Mouse (Mus musculus) neural tube, embryonic 10.5 days (tissue): ENCODE data around the gene Tmem178.
"Not testable (repeated sequence)": the region's sequence is repeated elsewhere in the genome, so short reads cannot be mapped to it uniquely, and the experiment has no call there.

Experiments used
- DNase-seq: peaks from one replicate; pipeline ENCODE4 v3.0.0-alpha.2; 2017; ENCODE audit warnings: low spot score; ENCODE audit errors: extremely low spot score

The Tmem178 gene

DNA sequence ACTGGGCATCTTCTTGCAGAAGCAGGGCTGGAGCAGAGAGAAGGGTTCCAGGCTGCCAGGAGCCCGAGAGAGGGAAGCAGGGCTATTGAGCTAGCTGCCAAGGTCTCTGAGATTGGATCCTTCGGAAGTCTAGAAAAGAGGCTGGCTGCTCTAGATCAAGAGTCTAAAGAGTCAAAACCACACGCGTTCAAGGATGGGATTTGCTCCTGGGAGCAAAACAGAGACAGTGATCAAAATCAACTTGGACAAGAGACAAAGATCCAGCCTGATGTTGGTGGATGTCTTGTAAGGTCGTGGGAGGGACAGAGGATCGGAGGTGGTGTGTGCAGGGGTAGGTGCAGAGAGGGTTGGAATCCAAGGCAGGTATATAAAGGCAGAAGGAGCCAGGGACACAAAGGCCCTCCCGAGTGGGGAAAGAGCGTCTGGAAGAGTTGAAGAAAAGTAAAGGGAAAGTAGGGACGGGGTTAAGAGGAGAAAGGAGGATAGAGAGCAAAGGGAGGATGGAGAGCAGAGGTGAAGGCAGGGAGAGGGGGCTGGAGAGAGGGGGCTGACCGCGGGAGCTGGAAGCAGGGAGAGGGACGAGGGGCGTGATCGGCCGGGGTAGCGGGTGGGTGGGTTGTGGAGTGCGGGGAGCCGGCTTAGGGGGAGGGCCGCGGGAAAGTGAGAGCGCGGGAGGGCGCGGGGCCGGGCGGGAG is 450 bp upstream of the Tmem178 start:
- DNase-seq, result peak; percentile 39

GRCm38 (mm10) chr17:80945510-80945909 is 1.1 kb downstream of the Tmem178 start:
- DNase-seq, result not testable (repeated sequence)

GRCm38 (mm10) chr17:80946091-80946885 is 1.9 kb downstream of the Tmem178 start:
- no peak for DNase-seq

GRCm38 (mm10) chr17:80947075-80947960 is 2.9 kb downstream of the Tmem178 start:
- DNase-seq, result no peak

- no peak for DNase-seq
These were observed 5.0 kb downstream of the Tmem178 start for GRCm38 (mm10) chr17:80949382-80949781.

DNA sequence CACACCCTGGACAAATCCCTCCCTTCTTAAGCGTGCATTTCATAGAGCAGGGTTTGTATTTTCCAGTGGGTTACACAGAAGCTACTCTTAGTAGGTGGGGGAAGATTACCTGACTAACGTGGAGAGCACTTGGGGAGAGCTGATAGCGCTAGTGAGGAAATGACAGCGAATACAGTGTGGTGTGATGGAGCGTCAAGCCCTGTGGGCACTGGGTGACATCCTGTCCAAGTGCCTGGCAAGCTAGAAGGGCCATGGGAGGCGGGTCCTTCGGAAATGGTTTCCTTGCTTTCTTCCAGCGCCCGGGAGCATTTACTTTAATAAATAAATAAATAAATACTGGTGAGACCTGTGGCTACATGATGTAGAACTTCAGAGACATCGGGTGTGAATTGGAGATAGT is 5.5 kb downstream of the Tmem178 start:
- no peak for DNase-seq

GRCm38 (mm10) chr17:80952305-80952704 is 7.9 kb downstream of the Tmem178 start:
- no peak for DNase-seq

DNA sequence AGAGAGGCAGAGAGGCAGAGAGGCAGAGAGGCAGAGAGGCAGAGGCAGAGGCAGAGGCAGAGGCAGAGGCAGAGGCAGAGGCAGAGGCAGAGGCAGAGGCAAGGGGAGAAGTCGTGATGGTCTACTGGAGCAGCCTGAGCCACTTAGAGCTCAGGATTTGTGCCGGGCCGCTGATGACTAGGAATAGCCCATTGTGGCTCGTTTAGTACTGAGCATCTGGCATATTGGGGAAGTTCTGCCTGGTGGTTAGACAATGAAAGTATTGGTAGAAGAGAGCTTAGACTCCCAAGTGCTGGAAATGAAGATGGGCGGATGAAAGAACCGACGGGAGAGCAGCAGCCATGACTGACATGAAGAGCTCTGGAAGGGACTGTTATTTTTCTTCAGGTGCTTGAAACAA is 11.0 kb downstream of the Tmem178 start:
- no peak for DNase-seq

DNA sequence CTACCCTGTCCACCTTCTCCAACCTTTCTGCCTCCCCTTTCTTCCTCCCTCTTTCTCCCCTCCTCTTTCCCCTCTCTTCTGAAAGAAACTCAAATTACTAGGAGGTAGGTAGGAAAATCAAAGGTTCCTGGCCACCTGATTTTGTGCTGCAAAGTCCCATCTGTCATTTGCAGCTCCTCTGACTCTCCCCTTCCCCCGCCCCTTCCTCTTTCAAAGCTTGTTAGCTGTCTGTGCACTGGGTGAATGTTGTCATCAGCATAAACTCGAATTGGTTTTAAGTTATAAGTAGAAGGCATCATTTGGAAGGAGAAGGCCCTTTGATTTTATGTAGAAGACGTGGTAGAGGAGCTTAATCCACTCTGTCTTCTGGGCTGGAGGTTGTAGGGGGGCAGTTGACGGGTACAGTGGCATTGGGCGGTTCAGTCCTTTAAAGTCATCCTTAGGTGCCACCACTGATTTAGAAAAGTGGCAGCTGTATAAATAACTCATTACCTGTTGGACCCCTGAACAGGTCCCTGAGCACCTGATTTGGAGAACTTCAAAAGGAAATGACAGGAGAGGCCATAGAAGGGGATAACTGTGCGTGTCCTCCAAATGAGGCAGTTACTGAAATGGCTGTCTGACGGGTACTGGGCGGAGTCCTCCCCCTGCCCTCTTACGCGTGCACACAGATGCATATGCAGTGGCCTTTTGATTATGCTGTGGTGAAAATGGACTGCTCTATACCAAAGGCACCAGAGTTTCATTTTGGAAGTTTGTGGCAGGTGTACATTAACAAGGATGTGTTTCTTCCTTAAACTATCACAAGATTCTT is 11.8 kb downstream of the Tmem178 start:
- no peak for DNase-seq

GRCm38 (mm10) chr17:80958332-80958731 is 13.9 kb downstream of the Tmem178 start:
- DNase-seq, result no peak

DNA sequence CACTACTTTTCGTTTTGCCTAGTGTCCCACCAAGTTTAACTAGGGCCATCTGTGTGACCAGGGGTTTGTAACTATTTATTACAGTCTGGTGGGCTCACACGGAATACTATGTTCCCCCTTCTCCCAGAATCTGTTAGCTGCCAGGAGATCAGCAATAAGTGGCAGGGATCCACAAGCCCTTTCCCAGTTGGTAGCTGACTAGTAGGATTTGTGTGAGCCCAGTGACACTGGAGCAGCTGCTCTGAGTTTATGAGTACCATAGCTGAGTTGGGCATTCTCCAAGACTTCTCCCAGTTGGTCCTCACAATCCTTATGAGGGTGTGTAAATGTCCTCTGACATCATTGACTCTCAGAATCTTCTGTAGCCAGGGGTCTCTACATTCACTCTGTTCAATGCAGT is 15.4 kb downstream of the Tmem178 start:
- DNase-seq, result no peak

GRCm38 (mm10) chr17:80967475-80967874 is 23.0 kb downstream of the Tmem178 start:
- DNase-seq, result no peak

GRCm38 (mm10) chr17:80969643-80970619 is 25.5 kb downstream of the Tmem178 start:
- DNase-seq, result peak; percentile 36

DNA sequence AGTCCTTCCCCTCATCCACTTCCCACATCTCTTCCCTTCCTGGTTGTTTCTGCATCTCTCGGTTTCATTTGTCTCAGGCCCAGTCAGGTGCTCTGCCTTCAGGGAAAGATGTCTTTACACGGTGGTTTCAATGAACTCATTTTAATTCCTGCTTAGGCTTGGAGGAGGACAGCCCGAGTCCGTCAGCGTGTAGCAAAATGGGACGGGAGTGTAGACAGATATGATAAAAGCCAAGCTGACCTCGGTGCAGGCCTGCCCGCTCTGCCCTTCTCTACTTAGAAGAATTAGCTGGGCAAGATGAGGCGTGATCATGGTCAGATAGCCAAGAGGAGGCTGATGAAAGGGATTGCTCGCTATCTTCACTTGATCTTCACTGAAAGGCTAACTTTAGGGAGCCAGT is 26.3 kb downstream of the Tmem178 start:
- DNase-seq, result no peak

DNA sequence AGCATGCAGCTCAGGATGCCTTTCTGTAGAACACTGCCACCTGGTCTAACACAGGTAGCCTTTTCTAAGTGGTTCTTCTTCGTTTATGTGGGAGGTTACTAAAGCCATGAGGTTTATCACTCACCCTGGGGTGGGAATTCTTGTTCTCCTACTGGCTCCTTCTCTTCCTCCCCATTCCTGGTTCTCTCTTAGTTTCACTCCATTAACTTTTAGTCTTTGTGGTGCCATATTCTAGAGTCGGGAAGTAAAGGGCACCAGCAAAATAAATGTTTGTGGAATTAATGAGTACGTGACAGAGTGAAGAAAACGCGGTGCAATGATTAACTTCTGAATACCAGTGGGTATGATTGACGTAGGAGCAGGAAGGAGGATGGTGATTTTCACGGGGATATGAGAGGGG is 28.5 kb downstream of the Tmem178 start:
- DNase-seq, result no peak

GRCm38 (mm10) chr17:80977245-80977644 is 32.8 kb downstream of the Tmem178 start:
- no peak for DNase-seq

GRCm38 (mm10) chr17:80980096-80980495 is 35.7 kb downstream of the Tmem178 start:
- DNase-seq, result no peak

DNA sequence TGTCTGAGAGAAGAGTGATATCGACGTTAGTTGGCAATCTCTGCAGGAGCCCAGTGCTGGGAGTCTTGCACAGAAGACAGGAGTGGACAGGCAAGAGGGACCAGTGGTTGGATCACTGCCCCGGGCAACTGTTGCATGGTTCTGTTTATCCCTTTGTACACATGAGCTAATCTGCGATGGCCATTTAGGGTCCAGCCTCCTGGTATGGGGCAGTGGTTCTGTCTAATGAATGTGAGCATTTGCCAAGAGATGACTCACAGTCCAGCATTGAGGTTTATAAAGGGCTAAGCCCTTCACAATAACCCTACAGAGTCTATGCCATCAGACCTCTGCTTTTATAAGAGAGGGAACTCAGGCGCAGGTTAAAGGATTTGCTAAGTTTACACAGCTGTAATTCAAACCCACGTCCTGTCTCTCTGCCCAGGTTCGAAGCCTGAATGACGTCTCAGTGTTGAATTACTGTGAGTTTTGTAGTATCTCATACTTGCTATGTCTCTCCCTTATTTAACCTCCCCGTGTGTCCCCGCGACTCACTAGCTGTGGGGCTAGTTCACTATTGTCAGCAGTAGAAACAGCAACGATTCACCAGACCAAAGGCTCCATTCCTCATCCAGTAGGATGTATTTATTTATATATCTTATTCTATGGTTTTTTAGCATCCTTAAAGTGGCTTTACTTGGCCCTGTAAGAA is 37.4 kb downstream of the Tmem178 start:
- DNase-seq, result no peak

DNA sequence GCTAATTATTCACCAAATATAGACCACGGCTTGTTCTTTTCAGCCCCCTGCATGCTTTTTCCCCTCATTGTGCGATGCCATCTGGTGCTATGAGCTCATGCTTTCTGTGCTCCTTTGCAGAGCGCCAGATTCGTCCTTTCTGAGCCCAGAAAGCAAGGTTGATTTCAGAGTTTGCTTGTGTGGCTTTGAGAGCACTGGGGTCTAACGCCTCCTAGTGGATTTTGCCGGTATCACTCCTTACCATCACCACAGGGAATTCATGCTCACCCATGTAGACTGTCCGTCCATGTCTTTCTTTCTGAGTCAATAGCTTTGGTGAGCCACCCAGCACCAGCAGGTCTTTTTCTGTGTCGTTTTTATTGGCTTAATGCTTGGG is 38.0 kb downstream of the Tmem178 start:
- DNase-seq, result peak; percentile 70
